Mouse (Mus musculus) layer of hippocampus, adult 8-10 months (tissue): ENCODE measurements around the gene R3hdm1. TPM values are rescaled to one million over a fixed set of nuclear protein-coding genes. Genes with fewer than 3 reads are reported as not detected.

Source experiments
- DNase-seq, 2 experiments: peaks; one replicate each; pipeline ENCODE4 v3.0.0; 2022; ENCODE audit warnings: low spot score in 2 of 2
- microRNA-seq, 2 experiments: library from miRNA; unstranded; fragments of <30 nt; microRNA quantifications; one replicate each; pipeline ENCODE4 v1.2.0; 2022
- total RNA-seq, 4 experiments: library from RNA; stranded (reverse); gene quantifications; 2 replicates each; pipeline ENCODE4 v1.2.4; 2022

Gene R3hdm1
- total RNA-seq, 4 experiments from 2014 or later, result 185 to 286 (median 235) TPM

DNA sequence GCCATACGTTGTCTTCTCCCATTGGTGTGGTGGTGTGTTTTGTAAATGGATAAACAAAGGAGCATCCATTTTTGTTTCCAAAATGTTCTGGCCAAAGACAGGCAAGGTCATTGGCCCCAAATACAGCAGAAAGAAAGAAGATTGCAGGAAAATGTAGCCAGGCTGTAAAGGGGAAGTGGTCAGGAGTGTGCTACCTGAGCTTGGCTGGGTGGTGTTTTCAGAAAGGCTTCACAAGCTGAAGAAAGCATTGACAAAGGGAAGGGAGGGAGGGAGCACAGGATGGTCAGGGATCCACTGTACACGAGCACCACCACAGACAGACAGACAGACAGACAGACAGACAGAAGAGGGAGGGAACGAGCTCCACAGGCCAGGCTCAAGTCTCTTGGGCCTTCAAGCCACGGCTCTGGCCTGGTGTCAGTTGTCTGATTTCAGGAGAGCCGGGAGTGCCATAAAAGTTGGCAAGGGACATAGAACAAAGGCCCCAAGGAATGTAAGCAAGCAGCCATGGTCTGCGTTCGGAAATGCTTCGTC lies 181.1 kb downstream of the R3hdm1 start:
- no peak for DNase-seq

DNA sequence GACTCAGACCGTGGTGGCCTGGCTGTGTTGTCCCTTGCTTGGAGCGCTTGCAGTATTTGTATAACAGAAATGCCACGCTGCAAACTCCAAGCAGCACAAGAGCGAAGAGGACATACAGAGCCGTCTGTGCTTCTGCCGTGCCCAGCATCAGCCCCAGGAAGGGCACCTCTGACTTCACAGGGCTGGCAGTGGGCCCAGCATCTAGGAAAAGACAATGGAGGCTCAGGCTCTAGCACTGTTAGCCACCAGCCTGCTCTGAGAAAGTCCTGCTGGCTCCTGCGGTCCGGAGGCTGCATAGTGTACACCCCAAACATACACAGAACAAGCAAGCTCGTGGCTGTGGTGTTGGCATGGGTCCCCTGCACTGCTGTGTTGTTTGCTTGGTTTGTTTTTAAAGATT lies 182.0 kb downstream of the R3hdm1 start:
- DNase-seq, result no peak

Small RNA genes lying within 50 kb of the gene (microRNA-seq; reads per million reads assigned to microRNA genes)
- 8,030 to 10,030 reads per million in 2 experiments for gene Mir128-1

Other genes starting within 250 kb of the R3hdm1 start
- gene Map3k19, start 248.3 kb upstream of the R3hdm1 start, total RNA-seq, result 10 to 100 TPM in 1 of 4 experiments, 1 to 10 TPM in 3; 5.5 to 10.1 (median 8.4) TPM
- gene Rab3gap1, start 234.5 kb upstream of the R3hdm1 start, total RNA-seq, result 10 to 100 TPM; 70.8 to 84.4 (median 78.8) TPM
- 1 to 10 TPM; 6.4 to 8.0 (median 6.8) TPM for gene Zranb3, start 254 bp upstream of the R3hdm1 start, total RNA-seq
- 10 to 100 TPM; 56.1 to 62.0 (median 58.4) TPM for gene Ubxn4, start 140.7 kb downstream of the R3hdm1 start, total RNA-seq
- 10 to 100 TPM; 40.7 to 57.6 (median 47.9) TPM for gene Lct, start 225.0 kb downstream of the R3hdm1 start, total RNA-seq